Mouse (Mus musculus) embryonic facial prominence, embryonic 14.5 days (tissue): ENCODE results near the gene Gm45837. TPM values are rescaled to one million over a fixed set of nuclear protein-coding genes. Genes with fewer than 3 reads are reported as not detected.

Experiments
- ATAC-seq: fragments of 200-750 bp; cut with Nextera tagmentation; 2 replicates; pipeline ENCODE4 v1.8.0; 2017; ENCODE audit warnings: low read depth, moderate number of reproducible peaks, moderate TSS enrichment
- DNase-seq: peaks from one replicate; pipeline ENCODE4 v3.0.0-alpha.2; 2015; ENCODE audit warnings: low spot score
- H3K27ac ChIP-seq: fragments of 300-500 bp; sonication (generic); replicated peaks from 2 replicates; pipeline ENCODE4 v1.5.1; 2014; ENCODE audit warnings: low read depth, mild to moderate bottlenecking, low read length, moderate library complexity
- H3K27me3 ChIP-seq: fragments of 300-500 bp; sonication (generic); replicated peaks from 2 replicates; pipeline ENCODE4 v1.6.1; 2014; ENCODE audit warnings: low read length; ENCODE audit not compliant: control insufficient read depth, insufficient read depth
- H3K36me3 ChIP-seq: fragments of 300-500 bp; sonication (generic); 2 replicates; pipeline ENCODE4 v1.6.1; 2014; ENCODE audit warnings: low read length, mixed read lengths; ENCODE audit not compliant: control insufficient read depth, insufficient read depth
- H3K4me1 ChIP-seq: fragments of 300-500 bp; sonication (generic); 2 replicates; pipeline ENCODE4 v1.6.1; 2014; ENCODE audit warnings: antibody characterized with exemption, low read length; ENCODE audit not compliant: control insufficient read depth, insufficient read depth
- H3K4me2 ChIP-seq: fragments of 300-500 bp; sonication (generic); 2 replicates; pipeline ENCODE4 v1.6.1; 2014; ENCODE audit warnings: low read depth, mild to moderate bottlenecking, low read length, moderate library complexity, mixed read lengths
- H3K4me3 ChIP-seq: fragments of 300-500 bp; sonication (generic); 2 replicates; pipeline ENCODE4 v1.5.1; 2014; ENCODE audit warnings: low read depth, mild to moderate bottlenecking, low read length
- H3K9ac ChIP-seq: fragments of 300-500 bp; sonication (generic); 2 replicates; pipeline ENCODE4 v1.6.1; 2014; ENCODE audit warnings: low read depth, mild to moderate bottlenecking, low read length, moderate library complexity, mixed read lengths
- H3K9me3 ChIP-seq: fragments of 300-500 bp; sonication (generic); 2 replicates; pipeline ENCODE4 v1.6.1; 2016; ENCODE audit warnings: low read length; ENCODE audit not compliant: control insufficient read depth
- whole genome bisulfite sequencing: fragments of 180-500 bp; shearing (Covaris S2); extraction: QIAGEN DNeasy Blood & Tissue Kit; methylation state at CpG from one replicate; pipeline ENCODE4 v1.1.7; 2014; 5-methylcytosine and 5-hydroxymethylcytosine counted together
- polyA plus RNA-seq: library from polyadenylated mRNA; unstranded; fragments of >200 nt; fragmentation: Nextera tagmentation; extraction: Ambion mirVana; gene quantifications from 2 replicates; pipeline ENCODE4 v1.2.1, GENCODE M21; 2014

Gm45837 gene
- polyA plus RNA-seq, 1 experiment from 2014 or later, result not detected

DNA sequence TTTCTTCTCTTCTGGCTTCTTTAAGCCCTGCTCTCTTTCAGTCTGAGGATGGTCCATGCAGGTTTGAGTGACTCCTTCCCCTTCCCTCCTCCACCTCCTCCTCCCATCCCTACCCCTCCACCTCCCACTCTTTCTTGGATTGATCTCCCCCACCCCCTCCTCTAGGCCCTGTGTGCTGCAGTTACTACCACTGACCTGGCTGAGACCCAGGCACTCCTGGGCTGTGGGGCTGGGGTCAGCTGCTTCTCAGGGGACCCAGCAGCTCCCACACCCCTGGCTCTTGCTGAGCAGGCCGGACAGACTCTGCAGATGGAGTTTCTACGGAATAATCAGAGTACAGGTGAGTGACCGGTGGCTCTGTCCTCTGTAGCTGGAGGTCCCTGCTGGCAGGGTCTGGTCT lies 16.1 kb upstream of the Gm45837 start:
- Histone ChIP-seq H3K27me3 (no peaks in the 10 kb centered on the region), H3K27ac (peak overlapping the region; percentile 97), H3K4me3 (peak overlapping the region; percentile 38), H3K9ac (peak overlapping the region; percentile 58), H3K4me2 (peak overlapping the region; percentile 62), H3K4me1 (peaks cover 32% of the 10 kb centered on the region), H3K36me3 (peaks cover 36% of the 10 kb centered on the region), H3K9me3 (no peaks in the 10 kb centered on the region)
- 51% methylated on average over 3 of the region's 3 CpGs for WGBS
- DNase-seq (no peak), ATAC-seq (no peak; the same call in 1 of the 2 replicates)

DNA sequence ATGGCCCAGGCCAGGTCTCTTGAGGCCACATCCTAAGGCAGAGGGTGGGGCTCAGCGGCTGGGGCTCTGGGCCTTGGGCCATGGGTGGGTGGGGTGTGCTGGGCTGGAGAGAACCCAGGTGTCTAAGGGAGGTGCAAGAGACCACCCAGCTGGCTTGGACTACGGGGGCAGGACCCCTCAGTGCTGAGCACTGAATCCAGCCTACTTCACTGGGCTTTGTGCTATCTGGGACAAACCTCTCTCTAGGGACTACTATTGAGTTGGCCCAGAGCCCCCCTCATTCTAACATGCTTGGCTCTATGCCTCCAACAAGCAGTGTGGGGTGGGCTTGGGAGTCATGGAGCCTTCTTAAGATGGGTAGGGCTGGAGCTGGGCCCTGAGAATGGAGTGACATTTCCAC lies 15.2 kb upstream of the Gm45837 start:
- H3K4me1 ChIP-seq, result peaks cover 32% of the 10 kb centered on the region

DNA sequence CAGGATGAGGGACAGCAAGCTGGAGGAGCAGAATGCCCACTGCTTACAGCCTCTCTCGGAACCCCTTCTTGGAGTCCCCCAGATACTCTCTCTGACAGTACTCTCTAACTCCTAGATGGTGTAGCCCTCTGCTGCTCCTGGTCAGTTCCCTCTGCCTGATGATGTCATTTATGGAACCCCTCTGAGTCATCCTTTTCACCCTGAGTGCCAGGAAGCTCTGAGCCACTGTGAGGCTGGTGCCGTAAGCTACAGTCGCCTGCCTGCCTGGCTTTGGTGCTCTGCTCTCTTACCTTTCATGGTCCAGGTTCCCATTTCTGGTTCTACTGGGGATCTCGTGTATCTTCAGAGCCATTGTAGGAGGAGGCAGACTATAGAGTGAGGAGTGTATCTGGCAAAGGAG lies 13.5 kb upstream of the Gm45837 start:
- H3K4me3 ChIP-seq, result no peak overlapping the region
- H3K27ac ChIP-seq, result no peak overlapping the region
- WGBS, result 87% methylated on average over 4 of the region's 4 CpGs
- H3K4me2 ChIP-seq, result no peak overlapping the region
- DNase-seq, result no peak
- ATAC-seq, result no peak
- H3K27me3 ChIP-seq, result no peaks in the 10 kb centered on the region
- peaks cover 26% of the 10 kb centered on the region for H3K4me1 ChIP-seq
- H3K9me3 ChIP-seq, result no peaks in the 10 kb centered on the region
- H3K9ac ChIP-seq, result no peak overlapping the region
- peaks cover 56% of the 10 kb centered on the region for H3K36me3 ChIP-seq

More for the DNA sequence above, 15.2 kb upstream of the Gm45837 start:
- peak overlapping the region; percentile 58; the same call in 1 of the 2 replicates for H3K9ac ChIP-seq
- no peaks in the 10 kb centered on the region for H3K9me3 ChIP-seq
- no peaks in the 10 kb centered on the region for H3K27me3 ChIP-seq
- DNase-seq, result peak; percentile 16
- ATAC-seq, result no peak
- 86% methylated on average over 1 of the region's 2 CpGs for WGBS
- peaks cover 40% of the 10 kb centered on the region for H3K36me3 ChIP-seq
- H3K4me3 ChIP-seq, result peak overlapping the region; percentile 38
- H3K4me2 ChIP-seq, result peak overlapping the region; percentile 62
- peak overlapping the region; percentile 97; the same call in 1 of the 2 replicates for H3K27ac ChIP-seq

DNA sequence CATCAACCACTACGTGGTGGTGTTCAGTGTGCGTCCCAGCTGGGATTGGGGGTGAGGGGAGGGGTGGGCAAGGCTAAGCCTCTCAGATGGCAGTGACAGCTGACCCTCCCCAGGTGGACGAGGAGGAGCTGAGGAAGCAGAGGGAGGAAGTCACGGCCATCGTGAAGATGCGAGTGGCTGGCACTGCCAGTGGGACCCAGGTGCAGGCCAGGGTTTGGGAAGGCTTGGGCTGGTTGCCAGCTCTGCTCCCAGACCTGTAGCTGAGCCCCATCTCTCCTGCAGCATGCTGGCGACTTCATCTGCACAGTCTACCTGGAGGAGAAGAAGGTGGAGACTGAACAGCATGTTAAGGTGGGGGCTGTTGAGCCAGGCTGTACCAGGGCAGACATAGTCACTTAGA lies 9.2 kb upstream of the Gm45837 start:
- Histone ChIP-seq H3K9me3 (no peaks in the 10 kb centered on the region), H3K4me1 (no peaks in the 10 kb centered on the region), H3K4me2 (no peak overlapping the region), H3K36me3 (peaks cover 82% of the 10 kb centered on the region), H3K9ac (no peak overlapping the region), H3K27ac (no peak overlapping the region), H3K4me3 (no peak overlapping the region), H3K27me3 (no peaks in the 10 kb centered on the region)
- no peak for ATAC-seq
- DNase-seq, result no peak
- WGBS, result 75% methylated on average over 7 of the region's 7 CpGs

DNA sequence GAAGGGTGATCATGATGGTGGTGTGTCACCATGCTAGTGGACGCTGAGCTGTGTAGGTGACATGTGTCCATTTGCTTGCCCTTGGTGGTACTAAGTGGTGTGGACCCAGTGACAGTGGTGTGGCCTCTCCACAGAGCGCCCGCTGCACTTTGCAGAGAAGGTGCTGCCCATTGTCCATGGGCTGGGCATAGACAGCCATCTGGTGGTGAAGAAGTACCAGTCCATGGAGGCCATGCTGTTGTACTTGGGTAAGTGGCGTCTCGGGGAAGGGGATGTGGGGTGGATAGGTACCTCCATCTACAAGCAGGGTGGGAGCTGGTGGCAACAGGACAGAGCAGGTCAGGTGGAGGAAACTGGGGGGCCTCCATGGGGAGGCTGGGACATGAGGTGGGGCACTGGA lies 6.9 kb upstream of the Gm45837 start:
- no peak for ATAC-seq

DNA sequence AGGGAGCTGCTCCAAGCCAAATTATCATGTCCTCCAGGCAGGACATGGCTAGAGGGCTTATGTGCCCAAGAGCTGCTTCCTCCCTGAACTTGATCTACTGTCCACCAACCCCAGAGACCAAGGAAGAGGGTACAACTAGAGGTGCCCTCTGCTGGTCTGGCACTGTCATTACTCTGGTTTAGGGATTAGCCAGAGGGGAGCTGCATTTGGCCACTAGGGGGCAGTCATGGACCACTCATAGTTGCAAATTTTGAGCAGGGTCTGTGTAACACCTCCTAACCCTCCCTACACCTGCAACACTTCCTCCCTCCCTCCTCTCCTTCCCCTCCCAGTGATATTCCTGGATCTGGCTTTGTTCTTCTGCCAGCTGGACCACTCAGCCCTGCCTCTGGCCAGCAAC lies 2.1 kb downstream of the Gm45837 start:
- ATAC-seq (peak; percentile 48), DNase-seq (peak; percentile 79)
- Histone ChIP-seq H3K4me2 (no peak overlapping the region), H3K4me1 (no peaks in the 10 kb centered on the region), H3K9me3 (0 out of 2 replicates have a peak, but pooled peaks cover 4% of the 10 kb centered on the region), H3K27ac (no peak overlapping the region), H3K36me3 (peaks cover 41% of the 10 kb centered on the region), H3K4me3 (no peak overlapping the region), H3K27me3 (0 out of 2 replicates have a peak, but pooled peaks cover 3% of the 10 kb centered on the region), H3K9ac (no peak overlapping the region)

More for the DNA sequence above, 6.9 kb upstream of the Gm45837 start:
- no peaks in the 10 kb centered on the region for H3K4me1 ChIP-seq
- H3K27ac ChIP-seq, result no peak overlapping the region
- no peak overlapping the region for H3K4me2 ChIP-seq
- H3K36me3 ChIP-seq, result peaks cover 79% of the 10 kb centered on the region
- no peak overlapping the region for H3K4me3 ChIP-seq
- 94% methylated on average over 5 of the region's 5 CpGs for WGBS
- no peak for DNase-seq
- H3K27me3 ChIP-seq, result no peaks in the 10 kb centered on the region
- no peaks in the 10 kb centered on the region for H3K9me3 ChIP-seq
- no peak overlapping the region for H3K9ac ChIP-seq

DNA sequence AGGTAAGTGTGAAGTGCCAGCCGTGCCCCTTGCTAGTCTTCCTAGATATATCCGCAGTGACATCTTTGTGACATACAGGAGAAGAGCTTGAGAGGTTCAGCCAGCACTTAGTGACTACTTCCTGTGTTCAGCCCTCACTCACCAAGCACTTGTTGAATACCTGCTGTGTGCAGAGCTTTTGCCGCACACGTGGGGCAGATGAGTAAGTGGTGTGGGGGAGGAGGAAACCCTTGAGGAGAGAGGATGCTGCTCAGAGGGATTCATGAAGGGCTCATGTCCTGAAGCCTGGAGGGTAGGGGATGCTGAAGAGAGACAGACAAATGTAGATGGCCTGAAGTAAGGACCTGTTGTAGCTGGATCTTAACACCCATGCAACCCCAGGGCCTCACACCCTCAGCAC lies 3.5 kb downstream of the Gm45837 start:
- no peak overlapping the region for H3K27ac ChIP-seq
- no peaks in the 10 kb centered on the region for H3K4me1 ChIP-seq
- peaks cover 27% of the 10 kb centered on the region for H3K36me3 ChIP-seq
- H3K27me3 ChIP-seq, result peaks cover 8% of the 10 kb centered on the region; the same call in 1 of the 2 replicates
- H3K9ac ChIP-seq, result no peak overlapping the region
- no peak overlapping the region for H3K4me2 ChIP-seq
- H3K9me3 ChIP-seq, result 0 out of 2 replicates have a peak, but pooled peaks cover 4% of the 10 kb centered on the region
- H3K4me3 ChIP-seq, result no peak overlapping the region
- no peak for DNase-seq
- WGBS, result 43% methylated on average over 4 of the region's 4 CpGs
- ATAC-seq, result no peak

DNA sequence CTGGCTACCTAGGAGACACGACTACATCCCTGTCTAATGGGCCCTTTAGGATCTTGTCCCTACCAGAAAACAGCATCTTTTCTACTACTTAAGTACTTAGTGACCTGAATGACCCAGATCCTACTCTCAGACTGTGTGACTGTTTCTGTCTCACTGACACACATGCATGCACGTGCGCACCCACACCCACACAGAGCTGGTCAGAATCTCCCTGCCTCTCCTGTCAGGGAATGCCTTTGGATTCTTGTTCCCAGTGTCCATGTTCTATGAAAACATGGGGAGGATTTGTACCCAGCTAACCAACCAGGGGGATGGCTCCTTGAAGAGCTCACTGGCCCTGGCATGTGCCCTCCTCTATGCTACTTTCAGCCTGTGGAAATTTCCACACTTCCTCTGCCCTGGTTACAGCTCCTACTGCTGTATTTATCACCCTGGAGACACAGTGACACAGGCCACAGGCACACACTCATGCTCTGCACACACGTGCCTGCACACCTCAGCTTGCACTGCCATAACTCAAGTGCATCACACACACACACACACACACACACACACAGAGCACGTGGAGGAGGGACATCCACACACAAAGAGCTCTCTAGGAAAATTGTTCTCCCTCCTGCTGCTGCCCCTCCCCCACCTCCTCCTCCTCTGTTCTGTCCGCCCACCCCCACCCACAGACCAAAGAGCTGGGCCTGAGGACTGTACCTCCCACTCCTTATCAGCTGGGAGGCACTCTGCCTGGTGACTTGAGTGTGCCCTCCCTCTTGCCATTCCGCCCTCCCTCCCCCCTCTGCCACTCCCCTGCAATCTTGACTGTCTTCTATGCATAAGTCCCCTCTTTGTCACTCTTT lies 4.2 kb downstream of the Gm45837 start:
- peak; percentile 13; the same call in 1 of the 2 replicates for ATAC-seq
- DNase-seq, result no peak
- Histone ChIP-seq H3K4me1 (no peaks in the 10 kb centered on the region), H3K27ac (0 out of 2 replicates have a peak overlapping the region, but pooled peaks have one; percentile 6), H3K36me3 (peaks cover 22% of the 10 kb centered on the region; the same call in 1 of the 2 replicates), H3K9me3 (0 out of 2 replicates have a peak, but pooled peaks cover 4% of the 10 kb centered on the region), H3K27me3 (peaks cover 8% of the 10 kb centered on the region; the same call in 1 of the 2 replicates), H3K4me3 (no peak overlapping the region), H3K9ac (no peak overlapping the region), H3K4me2 (no peak overlapping the region)
- WGBS, result 40% methylated on average over 5 of the region's 7 CpGs
